Mouse (Mus musculus) embryo, embryonic 10.5 days (tissue): ENCODE results near the gene 1110012L19Rik.
A peak's percentile ranks its signal among the peaks of the same experiment; 100 is the strongest.
"Not testable (repeated sequence)": the region's sequence is repeated elsewhere in the genome, so short reads cannot be mapped to it uniquely, and the experiment has no call there.

Experiments
- DNase-seq: peaks from one replicate; pipeline ENCODE4 v3.0.0-alpha.2; 2015; ENCODE audit warnings: low spot score

The 1110012L19Rik gene

DNA sequence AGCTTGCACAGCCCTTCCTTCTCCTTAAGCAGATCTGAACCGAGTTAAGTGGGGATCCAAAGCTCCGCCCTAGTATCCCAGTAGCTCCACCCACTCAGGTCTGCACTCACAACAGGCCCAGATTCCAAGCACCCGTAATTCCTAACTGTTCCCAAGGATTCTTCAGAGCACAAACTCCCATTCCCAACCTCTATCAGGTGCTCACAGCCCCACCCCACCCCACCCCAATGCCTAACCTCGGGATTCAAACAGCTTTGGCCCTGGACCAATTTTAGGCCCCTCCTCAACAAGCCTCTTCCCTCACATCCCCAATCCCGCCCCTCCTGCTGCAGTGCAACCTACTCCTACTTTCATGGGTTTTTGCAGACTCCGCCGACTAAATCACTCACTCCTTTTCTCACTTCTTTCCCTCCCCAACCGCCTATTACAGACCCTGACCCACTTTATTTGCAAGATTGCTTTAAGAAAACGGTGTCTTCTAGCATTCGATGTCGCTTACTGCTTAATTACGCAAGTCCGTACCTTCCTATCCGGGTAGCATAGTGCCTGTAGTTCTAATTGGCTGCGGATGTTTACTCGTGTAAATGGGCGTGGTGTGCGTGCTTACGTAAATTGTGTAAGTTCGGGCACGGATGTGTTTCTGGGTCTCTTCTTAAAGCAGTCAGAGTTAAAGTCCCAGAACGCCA is at the start of gene 1110012L19Rik:
1110012L19Rik (plus strand) TSS at position 602 of the 686 bp plus-strand sequence.
- DNase-seq = peak; percentile 87

DNA sequence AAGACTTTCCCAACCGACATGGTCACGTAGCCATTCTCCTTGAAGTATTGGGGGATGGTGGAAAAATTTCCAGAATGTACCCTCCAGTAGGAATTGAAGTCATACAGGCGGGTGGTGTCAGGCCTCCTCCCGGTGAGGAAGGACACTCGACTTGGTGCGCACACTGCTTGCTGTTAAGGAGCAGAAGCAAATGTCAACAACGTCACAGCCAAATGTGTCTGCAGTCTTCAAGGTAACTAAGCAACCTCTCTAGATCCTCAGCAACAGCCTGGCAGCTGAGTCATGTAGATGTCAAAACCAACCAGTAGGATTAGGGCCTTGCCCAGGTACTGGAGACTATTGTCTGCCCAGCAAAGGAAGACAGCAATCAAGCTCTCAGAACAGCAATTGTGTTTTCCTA is 22.7 kb upstream of the 1110012L19Rik start:
- DNase-seq = no peak

DNA sequence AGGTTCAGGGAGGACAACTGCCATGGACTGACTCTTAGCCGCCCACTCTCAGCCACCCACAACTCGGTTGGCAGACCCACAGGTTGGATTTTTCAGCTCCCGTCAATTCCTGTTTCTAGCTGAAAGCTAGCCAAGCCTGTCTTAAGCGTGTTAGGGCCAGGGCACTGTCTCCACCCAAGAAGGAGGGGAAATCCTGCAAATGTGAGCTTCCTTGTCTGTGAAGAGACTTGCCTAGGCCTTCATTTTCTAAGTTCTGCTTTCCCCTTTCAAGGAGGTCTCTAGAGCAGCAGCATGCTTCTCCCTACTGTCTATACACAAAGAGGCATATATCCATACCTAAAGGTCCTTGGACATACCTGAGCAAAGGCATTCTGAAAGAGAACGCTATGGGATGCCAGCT is 22.2 kb upstream of the 1110012L19Rik start:
- DNase-seq = no peak

DNA sequence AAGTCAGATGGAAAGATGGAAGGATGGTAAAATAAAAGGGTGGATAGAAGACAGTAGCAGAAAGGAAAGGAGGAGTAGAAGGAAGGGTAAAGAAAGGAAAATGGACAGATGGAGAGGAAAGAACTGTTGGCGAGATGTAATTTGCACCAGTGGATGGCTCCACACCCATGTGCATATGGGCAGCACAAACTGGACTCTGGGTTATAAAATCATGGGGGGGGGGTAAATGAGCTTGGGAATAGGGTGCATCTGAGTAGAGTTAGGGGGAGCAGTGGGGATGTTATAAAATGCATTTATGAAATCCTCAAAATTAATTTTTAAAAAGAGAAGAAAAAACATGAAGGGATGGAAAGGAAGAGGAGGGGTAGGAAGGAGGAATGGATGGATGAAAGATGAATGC is 21.5 kb upstream of the 1110012L19Rik start:
- no peak for DNase-seq

DNA sequence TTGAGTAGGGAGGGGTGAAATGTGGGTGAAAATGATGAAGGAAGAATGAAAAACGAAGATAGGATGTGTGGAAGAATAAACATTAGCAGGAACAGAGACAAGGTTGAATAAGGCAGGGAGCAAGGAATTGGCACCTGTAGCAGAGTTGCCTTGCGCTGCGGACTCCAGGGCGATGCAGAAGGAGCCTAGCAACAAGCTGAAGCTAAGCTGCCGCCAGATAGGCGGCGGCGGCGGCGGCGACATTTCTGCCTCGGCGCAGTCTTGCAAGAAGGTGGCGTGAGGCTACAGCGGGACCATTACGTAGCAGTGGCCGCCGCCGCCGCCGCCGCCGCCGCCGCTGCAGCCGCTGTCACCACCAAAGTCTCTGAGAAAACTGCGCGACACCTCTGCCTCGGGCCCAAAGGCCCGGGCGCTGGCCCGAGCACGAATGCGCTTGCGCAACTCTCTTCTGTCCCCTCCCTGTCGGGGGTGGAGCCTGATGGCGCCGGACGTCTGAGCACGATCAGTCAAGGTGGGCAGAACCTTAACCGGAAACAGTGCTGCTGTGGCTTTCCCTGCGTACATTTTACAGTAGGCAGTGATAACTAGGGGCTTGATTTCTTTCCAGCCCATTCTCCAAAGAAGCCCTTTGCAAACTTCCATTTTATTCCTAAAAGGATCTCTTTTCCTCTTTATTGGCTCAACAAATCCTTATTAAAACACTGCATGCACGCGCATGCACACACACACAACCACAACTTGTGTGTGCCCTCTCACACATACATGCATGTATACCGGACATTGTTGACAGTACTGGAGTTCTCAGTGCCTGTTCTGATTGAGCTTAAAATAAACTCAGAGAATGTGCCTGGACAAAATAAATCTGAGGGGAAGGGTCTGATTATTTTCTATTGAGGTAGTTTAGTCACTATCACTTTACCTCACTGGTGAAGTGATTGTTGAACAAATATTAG is 20.7 kb upstream of the 1110012L19Rik start, which contains the start of gene Ids:
Ids (minus strand) TSS at position 424 of the 953 bp plus-strand sequence.
- DNase-seq = peak; percentile 88

DNA sequence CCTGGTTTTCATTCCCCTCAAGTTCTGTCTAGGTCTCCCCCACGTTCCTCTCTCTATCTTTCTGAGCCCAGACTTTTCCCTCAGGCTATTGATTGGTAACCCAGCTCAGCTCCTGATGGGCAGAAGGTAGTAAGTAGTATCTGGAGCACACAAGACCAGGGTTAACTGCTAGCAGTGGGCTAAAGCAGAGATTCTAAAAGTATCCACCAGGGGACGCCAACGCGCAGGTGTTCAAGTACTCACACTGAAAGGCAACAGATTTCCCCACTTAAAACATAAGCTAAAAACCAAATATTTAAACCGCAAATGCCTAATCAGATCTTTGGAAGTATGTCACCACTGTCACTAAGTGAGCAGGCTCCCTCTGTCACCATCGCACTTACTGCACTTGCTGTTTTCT is 15.9 kb upstream of the 1110012L19Rik start:
- DNase-seq = not testable (repeated sequence)

- DNase-seq = not testable (repeated sequence)
Measured at GRCm38 (mm10) chrX:70374469-70375110, 11.1 kb upstream of the 1110012L19Rik start.

GRCm38 (mm10) chrX:70384917-70385275 is 781 bp upstream of the 1110012L19Rik start:
- no peak for DNase-seq

- DNase-seq = no peak
Measured at GRCm38 (mm10) chrX:70385962-70386351, 280 bp downstream of the 1110012L19Rik start.

- not testable (repeated sequence) for DNase-seq
Measured at GRCm38 (mm10) chrX:70392636-70393035, 7.0 kb downstream of the 1110012L19Rik start.

- not testable (repeated sequence) for DNase-seq
Measured at GRCm38 (mm10) chrX:70425473-70425872, 39.8 kb downstream of the 1110012L19Rik start.
